8 mouse cellular contexts compared by ENCODE assay signal in the genomic region with DNA sequence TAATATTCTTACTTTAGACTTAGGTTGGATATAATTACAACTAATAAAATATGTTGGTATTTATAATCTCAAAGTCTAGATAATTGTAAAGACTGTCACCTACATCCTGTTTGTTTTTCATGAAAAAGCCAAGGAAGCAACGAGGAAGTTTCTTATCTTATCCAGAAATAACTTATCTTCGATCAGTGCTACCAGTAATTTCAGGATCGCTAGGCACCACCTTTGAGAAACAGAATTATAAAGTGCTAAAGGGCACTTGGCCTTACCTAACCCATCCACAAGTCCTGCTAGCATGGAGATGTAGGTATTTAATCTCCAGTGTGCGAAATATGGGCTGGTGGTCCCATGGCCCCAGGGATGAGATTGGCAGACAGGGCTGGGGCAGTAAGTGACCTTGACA. TPM values are rescaled to one million over a fixed set of nuclear protein-coding genes. Genes with fewer than 3 reads are reported as not detected.
DNase-seq lines count a peak whose midpoint lies in the region; ATAC-seq and TF ChIP-seq lines count a peak whose summit lies in the region.

No protein-coding gene starts in this region.

- no peak for ATAC-seq in kidney, postnatal 0 days (replicated peaks; ENCODE audit: low FRiP score, low read depth)
- no peak; the same call in 1 of the 2 replicates for ATAC-seq in monocyte, adult 5-6 weeks (replicated peaks; ENCODE audit: insufficient number of reproducible peaks, low FRiP score, low TSS enrichment, poor library complexity, severe bottlenecking)

- H3ac ChIP-seq in myocyte (ENCODE audit: control insufficient read depth, insufficient read length): peak overlapping the region; percentile 39

- peaks cover 9% of the 10 kb centered on the region; the same call in 1 of the 2 replicates for H3K4me1 ChIP-seq in kidney, postnatal 0 days (replicated peaks; ENCODE audit: insufficient read depth, low read length)
- peaks cover 33% of the 10 kb centered on the region for H3K4me1 ChIP-seq in embryonic facial prominence, embryonic 10.5 days

- 22% methylated on average over 4 of the region's 4 CpGs for WGBS in kidney, postnatal 0 days
- 57% methylated on average over 4 of the region's 4 CpGs for WGBS in embryonic facial prominence, embryonic 10.5 days

- peak overlapping the region; percentile 80 for H3K9ac ChIP-seq in kidney, postnatal 0 days (ENCODE audit: low read depth, low read length)

- no peak for TF ChIP-seq CTCF in kidney, postnatal 0 days (IDR thresholded peaks at IDR 0.05; ENCODE audit: low read depth)

- H3K9me3 ChIP-seq in kidney, postnatal 0 days (replicated peaks; ENCODE audit: low read length): no peaks in the 10 kb centered on the region
- no peaks in the 10 kb centered on the region for H3K9me3 ChIP-seq in embryonic facial prominence, embryonic 10.5 days

- no peaks in the 10 kb centered on the region for H3K36me3 ChIP-seq in kidney, postnatal 0 days (ENCODE audit: insufficient read depth, low read length)
- no peaks in the 10 kb centered on the region for H3K36me3 ChIP-seq in embryonic facial prominence, embryonic 10.5 days (replicated peaks)
- H3K36me3 ChIP-seq in myocyte (ENCODE audit: control insufficient read depth, insufficient read depth): no peaks in the 10 kb centered on the region

- peak overlapping the region; percentile 87 for H3K27ac ChIP-seq in kidney, postnatal 0 days
- peak overlapping the region; percentile 90 for H3K27ac ChIP-seq in embryonic facial prominence, embryonic 10.5 days (replicated peaks)

- DNase-seq in kidney, postnatal 0 days (ENCODE audit: low spot score): no peak
- no peak for DNase-seq in kidney, postnatal 25 days
- no peak for DNase-seq in embryonic facial prominence, embryonic 10.5 days (ENCODE audit: low spot score)
- peak; percentile 5 for DNase-seq in induced T-regulatory cell, adult 2 months (ENCODE audit: low read depth)
- DNase-seq in right cerebral cortex, postnatal 36 days (ENCODE audit: low spot score in 2 of 2): no peak
- DNase-seq in ovary, postnatal 36 days (ENCODE audit: low spot score): no peak

- no peaks in the 10 kb centered on the region for H3K27me3 ChIP-seq in kidney, postnatal 0 days (ENCODE audit: insufficient read depth, low read length)
- H3K27me3 ChIP-seq in embryonic facial prominence, embryonic 10.5 days (replicated peaks; ENCODE audit: low read depth, poor library complexity, severe bottlenecking): no peaks in the 10 kb centered on the region; the same call in 1 of the 2 replicates
- no peaks in the 10 kb centered on the region for H3K27me3 ChIP-seq in myocyte (ENCODE audit: control insufficient read depth, insufficient read depth, insufficient read length)

- peak overlapping the region; percentile 59 for H3K4me2 ChIP-seq in kidney, postnatal 0 days (ENCODE audit: low read length)
- H3K4me2 ChIP-seq in myocyte (ENCODE audit: low read depth): peak overlapping the region; percentile 96

- H3K4me3 ChIP-seq in kidney, postnatal 0 days (replicated peaks; ENCODE audit: low read depth, low read length): peak overlapping the region; percentile 62
- peak overlapping the region; percentile 80 for H3K4me3 ChIP-seq in embryonic facial prominence, embryonic 10.5 days
- peak overlapping the region; percentile 60 for H3K4me3 ChIP-seq in myocyte

- TF ChIP-seq POLR2A in myocyte (IDR thresholded peaks at IDR 0.05; ENCODE audit: insufficient read length, low read depth): no peak

- H3K79me2 ChIP-seq in myocyte (ENCODE audit: control insufficient read depth, insufficient read depth): no peaks in the 10 kb centered on the region

TF ChIP-seq in myocyte, 11 proteins besides CTCF, POLR2A, EP300 and RAD21:
- TF ChIP-seq MYOD1 (IDR thresholded peaks at IDR 0.05; ENCODE audit: control insufficient read depth in 1 of 3, insufficient read length in 2 of 3, low read depth in 2 of 3) (no peak), SRF (IDR thresholded peaks at IDR 0.05; ENCODE audit: control insufficient read depth, insufficient read length, low read depth) (no peak), TCF3 (IDR thresholded peaks at IDR 0.05; ENCODE audit: insufficient read length, low read depth) (no peak), MYOG (IDR thresholded peaks at IDR 0.05; ENCODE audit: control insufficient read depth in 1 of 3, insufficient read depth in 1 of 3, insufficient read length in 2 of 3, low read depth in 2 of 3) (no peak)

RNA-seq across cellular contexts. Expression of a gene that starts 1.0 kb away (rescaled TPM):
- polyA plus RNA-seq in kidney, postnatal 0 days (2015; fragmentation: Nextera tagmentation; extraction: Ambion mirVana): 246 and 283 TPM in 2 replicates
- polyA plus RNA-seq in embryonic facial prominence, embryonic 10.5 days (2016; fragmentation: Nextera tagmentation; extraction: Ambion mirVana): 16.0 and 16.2 TPM in 2 replicates
- 29.6 TPM for polyA plus RNA-seq in myocyte (2012; fragmentation: generic; extraction: Trizol)
- 13.3 to 26.4 TPM (median 15.1 TPM) in 3 replicates for total RNA-seq in monocyte, adult 5-6 weeks (2017)

RNA-seq across cellular contexts. Expression of a gene that starts 43.5 kb away (rescaled TPM):
- polyA plus RNA-seq in kidney, postnatal 0 days (2015; fragmentation: Nextera tagmentation; extraction: Ambion mirVana): 0.16 TPM in 1 of 2 replicates, not detected in the other
- 0.26 TPM in 1 of 2 replicates, not detected in the other for polyA plus RNA-seq in embryonic facial prominence, embryonic 10.5 days (2016; fragmentation: Nextera tagmentation; extraction: Ambion mirVana)
- not detected for polyA plus RNA-seq in myocyte (2012; fragmentation: generic; extraction: Trizol)
- 0.68 to 3.5 TPM (median 2.7 TPM) in 3 replicates for total RNA-seq in monocyte, adult 5-6 weeks (2017)
